Mouse (Mus musculus) midbrain, embryonic 12.5 days (tissue): ENCODE measurements around the gene Ndufa3. TPM values are rescaled to one million over a fixed set of nuclear protein-coding genes. Genes with fewer than 3 reads are reported as not detected.
A peak's percentile ranks its signal among the peaks of the same experiment; 100 is the strongest.

Experiments
- ATAC-seq: fragments of 200-750 bp; cut with Nextera tagmentation; 2 replicates; pipeline ENCODE4 v1.8.0; 2017; ENCODE audit warnings: low read depth, moderate TSS enrichment, moderate library complexity; ENCODE audit not compliant: low FRiP score
- H3K27ac ChIP-seq: fragments of 300-500 bp; sonication (generic); replicated peaks from 2 replicates; pipeline ENCODE4 v1.5.1; 2016; ENCODE audit warnings: mild to moderate bottlenecking
- H3K27me3 ChIP-seq: fragments of 300-500 bp; sonication (generic); 2 replicates; pipeline ENCODE4 v1.6.1; 2016; ENCODE audit warnings: mild to moderate bottlenecking
- H3K36me3 ChIP-seq: fragments of 300-500 bp; sonication (generic); 2 replicates; pipeline ENCODE4 v1.6.1; 2016
- H3K4me1 ChIP-seq: fragments of 300-500 bp; sonication (generic); 2 replicates; pipeline ENCODE4 v1.6.1; 2016
- H3K4me2 ChIP-seq: fragments of 300-500 bp; sonication (generic); replicated peaks from 2 replicates; pipeline ENCODE4 v1.6.1; 2016; ENCODE audit warnings: mild to moderate bottlenecking, moderate library complexity
- H3K4me3 ChIP-seq: fragments of 300-500 bp; sonication (generic); 2 replicates; pipeline ENCODE4 v1.5.1; 2016; ENCODE audit warnings: mild to moderate bottlenecking
- H3K9ac ChIP-seq: fragments of 300-500 bp; sonication (generic); replicated peaks from 2 replicates; pipeline ENCODE4 v1.6.1; 2016; ENCODE audit warnings: mild to moderate bottlenecking, moderate library complexity
- H3K9me3 ChIP-seq: fragments of 300-500 bp; sonication (generic); 2 replicates; pipeline ENCODE4 v1.6.1; 2016; ENCODE audit warnings: mild to moderate bottlenecking
- WGBS: fragments of 180-500 bp; shearing (Covaris S2); methylation state at CpG from one replicate; pipeline ENCODE4 v1.1.7; 2016; 5-methylcytosine and 5-hydroxymethylcytosine counted together
- microRNA-seq: library from miRNA; unstranded; fragments of <30 nt; microRNA quantifications from one replicate; pipeline ENCODE4, GENCODE M21; 2017
- polyA plus RNA-seq: library from polyadenylated mRNA; unstranded; fragments of >200 nt; fragmentation: Nextera tagmentation; extraction: Ambion mirVana; gene quantifications from 2 replicates; pipeline ENCODE4 v1.2.1, GENCODE M21; 2016

Ndufa3 gene
- polyA plus RNA-seq, 1 experiment from 2014 or later, result 342 TPM

- no peak; the same call in 1 of the 2 replicates for ATAC-seq
- peak overlapping the region; percentile 83 for H3K4me2 ChIP-seq
- H3K9ac ChIP-seq, result peak overlapping the region; percentile 100
- H3K27ac ChIP-seq, result peak overlapping the region; percentile 96
- peaks cover 20% of the 10 kb centered on the region for H3K36me3 ChIP-seq
- H3K4me3 ChIP-seq, result peak overlapping the region; percentile 99
- 0 out of 2 replicates have a peak, but pooled peaks cover 5% of the 10 kb centered on the region for H3K27me3 ChIP-seq
- WGBS, result under 1% methylated on average over 43 of the region's 58 CpGs
- peaks cover 37% of the 10 kb centered on the region for H3K4me1 ChIP-seq
- no peaks in the 10 kb centered on the region for H3K9me3 ChIP-seq
Measured at GRCm38 (mm10) chr7:3645488-3646025, 28.4 kb downstream of the Ndufa3 start.

DNA sequence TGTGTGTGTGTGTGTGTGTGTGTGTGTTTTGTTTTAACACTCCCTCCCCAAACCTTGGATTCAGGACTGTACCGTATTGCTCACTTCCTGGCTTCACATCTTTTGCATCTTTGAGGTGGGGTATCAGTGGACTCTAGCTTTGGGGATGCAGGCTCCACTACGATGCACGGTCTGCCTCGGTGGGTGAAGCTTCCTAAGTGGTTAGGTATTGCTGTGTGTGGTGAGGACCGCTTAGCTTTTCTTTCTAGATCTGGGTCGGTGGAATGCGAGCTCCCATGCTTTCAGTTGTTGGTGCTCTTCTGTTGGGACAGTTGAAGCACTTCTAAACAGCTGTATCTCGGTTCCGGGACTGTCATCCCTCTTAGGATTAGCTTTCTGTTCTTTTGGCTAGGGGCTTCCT, 29.0 kb downstream of the Ndufa3 start:
- 0 out of 2 replicates have a peak overlapping the region, but pooled peaks have one; percentile 96 for H3K27ac ChIP-seq
- no peaks in the 10 kb centered on the region for H3K9me3 ChIP-seq
- no peak for ATAC-seq
- H3K9ac ChIP-seq, result peak overlapping the region; percentile 100
- H3K27me3 ChIP-seq, result 0 out of 2 replicates have a peak, but pooled peaks cover 5% of the 10 kb centered on the region
- peaks cover 37% of the 10 kb centered on the region for H3K4me1 ChIP-seq
- H3K36me3 ChIP-seq, result peaks cover 20% of the 10 kb centered on the region
- H3K4me3 ChIP-seq, result peak overlapping the region; percentile 99
- peak overlapping the region; percentile 83 for H3K4me2 ChIP-seq
- 17% methylated on average over 9 of the region's 9 CpGs for WGBS

DNA sequence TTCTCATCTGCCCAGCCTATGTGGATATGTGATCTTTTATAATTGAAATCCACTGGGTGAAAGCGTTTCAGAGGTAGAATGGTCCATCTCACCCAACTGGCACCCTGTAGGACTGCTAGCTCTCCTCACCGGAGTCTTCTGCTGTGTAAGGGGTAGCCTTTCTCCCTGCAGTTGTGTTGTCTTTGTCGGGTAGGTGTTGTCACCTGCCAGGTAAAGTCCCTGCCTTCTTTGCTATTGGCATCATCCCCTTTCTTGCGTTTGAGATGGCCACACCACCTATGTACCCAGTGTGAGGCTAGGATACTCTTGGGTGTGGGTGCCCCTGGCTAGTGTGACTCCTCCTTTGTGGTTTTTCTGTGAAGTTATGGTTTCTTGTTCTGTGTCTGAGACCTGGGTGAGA, 29.5 kb downstream of the Ndufa3 start:
- Histone ChIP-seq H3K4me2 (peak overlapping the region; percentile 83), H3K4me1 (peaks cover 37% of the 10 kb centered on the region), H3K4me3 (peak overlapping the region; percentile 99), H3K27ac (no peak overlapping the region), H3K9me3 (no peaks in the 10 kb centered on the region), H3K9ac (peak overlapping the region; percentile 100), H3K27me3 (0 out of 2 replicates have a peak, but pooled peaks cover 5% of the 10 kb centered on the region), H3K36me3 (peaks cover 20% of the 10 kb centered on the region)
- ATAC-seq, result no peak
- 67% methylated on average over 4 of the region's 4 CpGs for WGBS

GRCm38 (mm10) chr7:3656966-3657365, 39.8 kb downstream of the Ndufa3 start:
- WGBS, result 90% methylated on average over 4 of the region's 4 CpGs
- Histone ChIP-seq H3K27me3 (no peaks in the 10 kb centered on the region), H3K4me3 (no peak overlapping the region), H3K9me3 (no peaks in the 10 kb centered on the region), H3K9ac (no peak overlapping the region), H3K36me3 (peaks cover 98% of the 10 kb centered on the region), H3K4me2 (no peak overlapping the region), H3K27ac (no peak overlapping the region), H3K4me1 (no peaks in the 10 kb centered on the region)
- ATAC-seq, result 0 out of 2 replicates have a peak, but pooled peaks have one; percentile 3

DNA sequence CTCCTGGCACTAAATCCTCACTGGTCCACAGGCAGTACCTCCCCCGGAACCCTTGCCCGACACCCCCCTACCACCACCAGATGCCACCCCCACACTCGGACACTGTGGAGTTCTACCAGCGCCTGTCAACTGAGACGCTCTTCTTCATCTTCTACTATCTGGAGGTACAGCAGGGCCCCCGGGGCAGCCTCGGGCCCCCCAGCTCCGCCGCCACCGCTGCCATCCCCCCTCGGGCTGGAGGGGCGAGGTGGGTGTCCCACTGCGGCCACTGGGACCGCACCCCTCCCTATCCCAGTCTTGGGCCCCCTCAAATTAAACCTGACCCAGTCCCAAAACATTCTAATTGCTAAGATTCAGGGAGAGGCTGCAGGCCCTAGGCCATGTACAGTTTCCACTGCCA, 41.4 kb downstream of the Ndufa3 start:
- WGBS, result 97% methylated on average over 14 of the region's 14 CpGs
- H3K36me3 ChIP-seq, result peaks cover 97% of the 10 kb centered on the region

DNA sequence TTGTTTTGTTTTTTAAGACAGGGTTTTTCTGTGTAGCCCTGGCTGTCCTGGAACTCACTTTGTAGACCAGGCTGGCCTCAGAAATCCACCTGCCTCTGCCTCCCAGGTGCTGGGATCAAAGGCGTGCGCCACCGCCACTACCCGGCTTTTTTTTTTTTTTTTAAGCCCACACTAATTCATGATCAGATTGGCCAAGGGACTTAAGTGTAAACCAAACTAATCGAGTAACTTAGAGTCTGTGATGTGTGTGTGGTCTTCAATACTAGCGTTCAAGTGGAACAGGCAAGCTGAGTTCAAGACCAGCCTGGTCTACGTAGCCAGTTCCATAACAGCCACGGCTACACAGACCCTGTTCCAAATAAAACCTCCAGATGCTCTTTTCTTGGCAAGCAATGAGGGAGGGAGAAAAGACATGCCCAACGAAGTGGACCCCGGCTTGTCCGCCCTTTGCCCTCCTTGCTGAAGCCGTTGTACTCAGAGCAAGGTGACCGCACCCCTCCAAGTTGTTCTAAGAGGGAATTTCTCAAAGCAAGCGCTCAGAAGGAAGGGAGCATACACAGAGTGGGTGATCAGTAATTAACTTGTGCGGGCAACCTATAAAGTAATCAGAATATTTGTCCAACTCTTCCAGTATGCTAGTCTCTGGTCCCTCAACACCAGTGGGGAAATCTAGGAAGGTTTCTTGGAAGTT, 47.5 kb downstream of the Ndufa3 start:
- ATAC-seq, result peak; percentile 14
- Histone ChIP-seq H3K9me3 (no peaks in the 10 kb centered on the region), H3K9ac (peak overlapping the region; percentile 79), H3K36me3 (peaks cover 36% of the 10 kb centered on the region), H3K4me1 (peaks cover 26% of the 10 kb centered on the region), H3K27me3 (no peaks in the 10 kb centered on the region), H3K4me3 (peak overlapping the region; percentile 77), H3K27ac (peak overlapping the region; percentile 84), H3K4me2 (peak overlapping the region; percentile 80)
- 32% methylated on average over 15 of the region's 15 CpGs for WGBS

More for the DNA sequence above, 41.4 kb downstream of the Ndufa3 start:
- Histone ChIP-seq H3K27me3 (no peaks in the 10 kb centered on the region), H3K9ac (no peak overlapping the region), H3K4me1 (peaks cover 4% of the 10 kb centered on the region; the same call in 1 of the 2 replicates), H3K27ac (no peak overlapping the region), H3K4me3 (no peak overlapping the region), H3K4me2 (no peak overlapping the region), H3K9me3 (no peaks in the 10 kb centered on the region)
- no peak for ATAC-seq

DNA sequence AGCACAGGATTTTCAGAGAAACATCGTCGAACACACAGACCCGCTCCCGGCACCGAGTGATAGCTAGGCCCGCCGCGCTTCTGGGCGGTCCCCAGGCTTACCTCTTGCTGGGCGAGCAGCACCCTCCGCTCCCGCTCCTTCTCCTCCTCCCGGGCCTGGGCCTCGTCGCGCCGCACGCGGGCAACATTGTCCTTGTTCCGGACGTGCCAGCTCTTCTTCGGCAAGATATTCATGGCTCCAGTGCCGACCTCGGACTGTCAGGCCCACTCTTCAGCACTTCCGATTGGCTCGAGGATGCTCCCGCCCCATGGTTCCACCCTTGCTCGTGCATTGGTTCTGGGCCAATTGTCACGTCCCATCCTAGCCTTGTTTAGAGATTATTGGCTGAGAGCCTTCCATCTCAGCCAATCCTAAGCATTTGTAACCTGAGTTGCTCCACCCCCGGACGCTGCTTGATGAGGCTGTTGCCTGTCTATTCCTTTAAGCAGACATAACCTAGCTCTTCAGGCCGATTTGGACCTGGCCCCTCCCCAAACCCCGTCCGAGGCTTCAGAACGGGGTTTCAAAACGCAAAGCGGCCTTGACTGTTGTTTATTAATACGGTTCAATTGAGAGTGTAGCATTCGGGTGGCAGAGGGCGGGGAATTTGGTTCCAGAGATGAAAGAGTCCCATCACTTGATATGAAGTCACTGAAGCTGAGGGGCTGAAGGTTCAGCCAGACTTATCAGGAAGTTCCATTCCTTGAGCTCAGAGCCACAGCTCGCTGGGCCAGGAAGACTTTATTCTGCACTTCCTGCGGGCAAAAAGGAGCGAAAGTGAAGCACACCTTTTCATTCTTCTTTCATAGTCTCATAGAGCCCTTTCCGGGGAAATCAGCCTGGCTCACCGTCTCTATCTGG, 48.3 kb downstream of the Ndufa3 start, which contains the start of gene Leng1:
Gene Leng1 (minus strand): TSS at position 626 of the 900 bp plus-strand sequence.
- Histone ChIP-seq H3K4me1 (peaks cover 26% of the 10 kb centered on the region), H3K9me3 (no peaks in the 10 kb centered on the region), H3K36me3 (peaks cover 28% of the 10 kb centered on the region), H3K4me3 (peak within 1 kb of the TSS; percentile 77), H3K27ac (peak within 1 kb of the TSS; percentile 84), H3K9ac (peak within 1 kb of the TSS; percentile 79), H3K27me3 (no peaks in the 10 kb centered on the region), H3K4me2 (peak within 1 kb of the TSS; percentile 80)
- peak; percentile 99 for ATAC-seq
- WGBS, result 4% methylated on average over 45 of the region's 45 CpGs

DNA sequence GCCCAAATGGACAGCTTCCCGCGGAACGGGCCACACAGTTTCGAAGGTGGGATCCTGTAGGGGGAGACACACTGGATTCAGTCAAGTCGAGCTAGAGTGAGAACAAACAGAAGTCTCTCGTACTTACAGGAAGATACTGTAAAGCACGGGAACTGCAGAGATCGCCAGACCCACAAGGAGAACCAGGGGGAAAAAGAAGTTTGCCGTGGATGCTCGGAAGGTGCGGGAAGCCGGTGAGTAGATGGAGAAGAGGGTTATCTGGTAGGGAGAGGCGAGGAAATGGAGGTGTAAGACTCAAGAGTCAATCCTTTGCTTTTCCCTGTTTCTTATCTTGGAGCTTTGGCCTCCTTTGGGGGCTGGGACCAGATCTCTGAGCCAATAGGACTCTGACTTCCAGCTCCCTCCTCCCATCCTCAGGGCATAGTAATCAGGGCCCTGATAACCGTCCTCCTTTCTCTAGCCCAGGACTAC, 49.8 kb downstream of the Ndufa3 start:
- no peaks in the 10 kb centered on the region for H3K9me3 ChIP-seq
- no peak overlapping the region for H3K9ac ChIP-seq
- no peak for ATAC-seq
- no peak overlapping the region for H3K4me2 ChIP-seq
- no peaks in the 10 kb centered on the region for H3K27me3 ChIP-seq
- no peak overlapping the region for H3K4me3 ChIP-seq
- H3K36me3 ChIP-seq, result peaks cover 15% of the 10 kb centered on the region
- 22% methylated on average over 14 of the region's 14 CpGs for WGBS
- no peak overlapping the region for H3K27ac ChIP-seq
- peaks cover 26% of the 10 kb centered on the region for H3K4me1 ChIP-seq

Small RNA genes within 50 kb of the gene (microRNA-seq; reads per million reads assigned to microRNA genes)
- gene Gm25100, result not detected
- gene Mir3572, result 2.3 reads per million, percentile 2 among the genes with 10 or more reads in this experiment

Other genes with a start within 250 kb of the Ndufa3 start
- gene Cacng8, start 226.7 kb upstream of the Ndufa3 start, polyA plus RNA-seq, result 7.4 and 7.9 TPM in 2 replicates
- gene Cacng6, start 193.2 kb upstream of the Ndufa3 start, polyA plus RNA-seq, result 0.20 TPM in 1 of 2 replicates, not detected in the other
- gene Tarm1, start 114.7 kb upstream of the Ndufa3 start, polyA plus RNA-seq, result not detected in 2 replicates
- 0.22 TPM in 1 of 2 replicates, not detected in the other for gene Oscar, start 1.2 kb upstream of the Ndufa3 start, polyA plus RNA-seq
- gene Tfpt, start 12.6 kb downstream of the Ndufa3 start, polyA plus RNA-seq, result 29.9 and 37.1 TPM in 2 replicates
- gene Prpf31, start 12.6 kb downstream of the Ndufa3 start, polyA plus RNA-seq, result 121 and 131 TPM in 2 replicates
- gene Cnot3, start 27.9 kb downstream of the Ndufa3 start, polyA plus RNA-seq, result 59.5 and 67.5 TPM in 2 replicates
- gene Leng1, start 48.5 kb downstream of the Ndufa3 start, polyA plus RNA-seq, result 23.1 and 25.6 TPM in 2 replicates
- 2.8 and 3.1 TPM in 2 replicates for gene Tmc4, start 60.2 kb downstream of the Ndufa3 start, polyA plus RNA-seq
- 202 and 212 TPM in 2 replicates for gene Tsen34, start 75.5 kb downstream of the Ndufa3 start, polyA plus RNA-seq
- 37.9 and 42.6 TPM in 2 replicates for gene Mboat7, start 76.2 kb downstream of the Ndufa3 start, polyA plus RNA-seq
- gene Rps9, start 86.6 kb downstream of the Ndufa3 start, polyA plus RNA-seq, result 1,015 and 1,051 TPM in 2 replicates
- gene Pirb, start 103.0 kb downstream of the Ndufa3 start, polyA plus RNA-seq, result 0.15 and 0.22 TPM in 2 replicates
- not detected in 2 replicates for gene Gm15448, start 208.3 kb downstream of the Ndufa3 start, polyA plus RNA-seq
- not detected in 2 replicates for gene Pira2, start 227.7 kb downstream of the Ndufa3 start, polyA plus RNA-seq